Mouse (Mus musculus) heart, embryonic 10.5 days (tissue): ENCODE measurements around the gene Olfr1450. TPM values are rescaled to one million over a fixed set of nuclear protein-coding genes. Genes with fewer than 3 reads are reported as not detected.
"Not testable (repeated sequence)": the region's sequence is repeated elsewhere in the genome, so short reads cannot be mapped to it uniquely, and the experiment has no call there.

Experiments used
- DNase-seq: peaks from one replicate; pipeline ENCODE4 v3.0.0-alpha.2; 2017; ENCODE audit warnings: low spot score
- H3K27ac ChIP-seq: fragments of 300-500 bp; sonication (generic); 2 replicates; pipeline ENCODE4 v1.5.1; 2016; ENCODE audit warnings: mild to moderate bottlenecking
- H3K27me3 ChIP-seq: fragments of 300-500 bp; sonication (generic); 2 replicates; pipeline ENCODE4 v1.6.1; 2016; ENCODE audit warnings: mild to moderate bottlenecking; ENCODE audit not compliant: poor library complexity, insufficient read depth, severe bottlenecking
- H3K36me3 ChIP-seq: fragments of 300-500 bp; sonication (generic); 2 replicates; pipeline ENCODE4 v1.6.1; 2016; ENCODE audit warnings: mild to moderate bottlenecking, moderate library complexity
- H3K4me1 ChIP-seq: fragments of 300-500 bp; sonication (generic); 2 replicates; pipeline ENCODE4 v1.6.1; 2016; ENCODE audit warnings: mild to moderate bottlenecking
- H3K4me3 ChIP-seq: fragments of 300-500 bp; sonication (generic); 2 replicates; pipeline ENCODE4 v1.5.1; 2016; ENCODE audit warnings: mild to moderate bottlenecking, moderate library complexity
- H3K9me3 ChIP-seq: fragments of 300-500 bp; sonication (generic); 2 replicates; pipeline ENCODE4 v1.6.1; 2016; ENCODE audit warnings: mild to moderate bottlenecking, moderate library complexity
- WGBS: fragments of 180-500 bp; shearing (Covaris S2); methylation state at CpG from one replicate; pipeline ENCODE4 v1.1.7; 2016; 5-methylcytosine and 5-hydroxymethylcytosine counted together
- polyA plus RNA-seq: library from polyadenylated mRNA; unstranded; fragments of >200 nt; fragmentation: Nextera tagmentation; extraction: Ambion mirVana; gene quantifications from 2 replicates; pipeline ENCODE4 v1.2.1, GENCODE M21; 2016

The Olfr1450 gene
- polyA plus RNA-seq = not detected in 2 replicates

GRCm38 (mm10) chr19:12949958-12950357 is at the start of gene Olfr1450:
Gene Olfr1450 (plus strand): TSS chr19:12950258.
- no peak for DNase-seq
- Histone ChIP-seq H3K27ac (no peak within 1 kb of the TSS), H3K36me3 (no peaks in the 10 kb centered on the region), H3K9me3 (peaks cover 7% of the 10 kb centered on the region), H3K4me1 (no peaks in the 10 kb centered on the region), H3K27me3 (no peaks in the 10 kb centered on the region), H3K4me3 (no peak within 1 kb of the TSS)
- WGBS = 87% methylated on average over 1 of the region's 1 CpGs

DNA sequence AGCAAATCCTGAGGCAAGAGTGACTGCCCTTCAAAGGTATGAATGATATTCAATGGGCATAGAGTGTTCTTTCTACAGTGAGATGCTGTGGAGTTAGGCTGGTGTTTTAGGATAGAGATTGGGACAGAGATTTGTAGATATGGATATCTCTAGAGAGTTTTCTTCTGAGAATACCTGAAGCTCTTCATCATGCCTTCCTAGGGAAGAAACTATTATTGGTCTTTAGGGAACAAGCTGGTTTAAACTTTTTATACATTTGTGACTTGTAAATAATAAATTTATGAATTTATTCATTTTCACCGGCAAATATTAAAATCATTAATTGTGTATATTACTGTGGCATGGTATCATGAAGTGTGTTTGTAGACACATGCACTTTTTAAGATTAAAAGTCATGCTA is 46.4 kb upstream of the Olfr1450 start, which contains the start of gene Olfr1447:
Olfr1447 (minus strand) TSS at position 101 of the 400 bp plus-strand sequence.
- Histone ChIP-seq H3K4me1 (no peaks in the 10 kb centered on the region), H3K9me3 (no peaks in the 10 kb centered on the region), H3K27me3 (no peaks in the 10 kb centered on the region), H3K27ac (no peak within 1 kb of the TSS), H3K36me3 (no peaks in the 10 kb centered on the region), H3K4me3 (no peak within 1 kb of the TSS)
- no peak for DNase-seq
- 77% methylated on average over 1 of the region's 1 CpGs for WGBS

DNA sequence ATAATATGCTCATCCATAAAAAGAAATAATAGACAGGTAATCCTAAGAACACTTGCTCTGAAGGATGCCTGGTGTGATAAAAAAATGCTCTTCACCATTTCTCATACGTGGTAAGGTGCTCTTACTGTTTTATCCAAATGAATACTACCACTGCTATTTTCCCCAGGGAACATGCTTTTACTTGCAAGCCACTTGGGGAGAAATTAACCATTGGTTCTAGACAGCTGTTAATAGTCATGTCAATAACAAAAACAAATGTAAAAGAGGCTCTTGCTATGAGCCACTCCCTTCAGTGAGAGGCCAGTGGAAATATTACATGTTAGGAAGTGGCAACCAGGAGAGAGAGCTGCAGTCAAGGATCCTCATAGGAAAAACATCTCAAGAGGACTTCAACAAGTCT is 25.7 kb upstream of the Olfr1450 start, which contains the start of gene Olfr1448:
Olfr1448 (minus strand) TSS at position 101 of the 400 bp plus-strand sequence.
- Histone ChIP-seq H3K4me3 (no peak within 1 kb of the TSS), H3K4me1 (no peaks in the 10 kb centered on the region), H3K9me3 (no peaks in the 10 kb centered on the region; the same call in 1 of the 2 replicates), H3K27me3 (no peaks in the 10 kb centered on the region), H3K36me3 (no peaks in the 10 kb centered on the region), H3K27ac (no peak within 1 kb of the TSS)
- WGBS = 75% methylated on average over 1 of the region's 1 CpGs
- no peak for DNase-seq

GRCm38 (mm10) chr19:12930540-12930939 is 19.5 kb upstream of the Olfr1450 start, which contains the start of gene Olfr1449:
Gene Olfr1449 (plus strand): TSS chr19:12930840.
- Histone ChIP-seq H3K4me1 (no peaks in the 10 kb centered on the region), H3K27me3 (no peaks in the 10 kb centered on the region), H3K27ac (no peak within 1 kb of the TSS), H3K36me3 (no peaks in the 10 kb centered on the region), H3K4me3 (no peak within 1 kb of the TSS), H3K9me3 (no peaks in the 10 kb centered on the region)
- no peak for DNase-seq

DNA sequence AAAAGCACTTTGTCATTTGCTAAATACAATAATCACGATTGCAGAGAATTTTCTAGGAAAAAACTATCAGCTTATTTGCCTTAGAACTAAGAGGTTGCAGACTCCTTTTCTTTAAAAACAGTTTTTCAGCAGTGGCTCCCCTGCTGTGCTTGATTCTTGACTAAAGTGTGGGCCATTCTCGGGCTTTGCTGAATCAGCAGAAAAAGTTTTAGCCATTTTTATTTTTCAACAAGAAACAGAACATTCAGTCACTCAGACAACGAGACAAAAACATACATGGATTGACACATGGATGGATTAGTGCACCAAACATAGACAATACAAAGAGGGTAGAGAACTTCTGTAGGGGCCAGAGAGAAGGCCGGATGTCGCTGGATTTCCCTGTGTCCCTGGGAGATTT is 20.0 kb downstream of the Olfr1450 start:
- not testable (repeated sequence) for H3K27me3 ChIP-seq, DNase-seq, H3K4me1 ChIP-seq, H3K9me3 ChIP-seq, H3K36me3 ChIP-seq, H3K27ac ChIP-seq, H3K4me3 ChIP-seq
- 79% methylated on average over 5 of the region's 5 CpGs for whole genome bisulfite sequencing

GRCm38 (mm10) chr19:12992316-12992715 is 42.3 kb downstream of the Olfr1450 start:
- WGBS = 88% methylated on average over 4 of the region's 4 CpGs

GRCm38 (mm10) chr19:12994714-12995113 is 44.7 kb downstream of the Olfr1450 start, which contains the start of gene Olfr1451:
Gene Olfr1451 (plus strand): TSS chr19:12995014.
- 65% methylated on average over 2 of the region's 2 CpGs for WGBS
- no peak for DNase-seq
- H3K27me3 ChIP-seq = no peaks in the 10 kb centered on the region
- H3K27ac ChIP-seq = no peak within 1 kb of the TSS
- no peaks in the 10 kb centered on the region for H3K36me3 ChIP-seq
- H3K4me1 ChIP-seq = no peaks in the 10 kb centered on the region
- H3K9me3 ChIP-seq = peaks cover 10% of the 10 kb centered on the region
- H3K4me3 ChIP-seq = no peak within 1 kb of the TSS

More at GRCm38 (mm10) chr19:12992316-12992715, 42.3 kb downstream of the Olfr1450 start:
- not testable (repeated sequence) for H3K27ac ChIP-seq, H3K4me3 ChIP-seq, H3K9me3 ChIP-seq, DNase-seq, H3K27me3 ChIP-seq, H3K4me1 ChIP-seq, H3K36me3 ChIP-seq

Other genes with a start within 250 kb of the Olfr1450 start
- gene Cntf, start 184.6 kb upstream of the Olfr1450 start, polyA plus RNA-seq = 0.70 and 1.1 TPM in 2 replicates
- 11.5 and 13.4 TPM in 2 replicates for gene Zfp91, start 154.1 kb upstream of the Olfr1450 start, polyA plus RNA-seq
- 0.46 and 0.54 TPM in 2 replicates for gene Lpxn, start 154.1 kb upstream of the Olfr1450 start, polyA plus RNA-seq
- not detected in 2 replicates for gene Gm5244, start 103.6 kb upstream of the Olfr1450 start, polyA plus RNA-seq
- gene Olfr1444, start 93.0 kb upstream of the Olfr1450 start, polyA plus RNA-seq = not detected in 2 replicates
- not detected in 2 replicates for gene Olfr1445, start 66.4 kb upstream of the Olfr1450 start, polyA plus RNA-seq
- gene Olfr1446, start 56.7 kb upstream of the Olfr1450 start, polyA plus RNA-seq = not detected in 2 replicates
- not detected in 2 replicates for gene Olfr1447, start 46.5 kb upstream of the Olfr1450 start, polyA plus RNA-seq
- not detected in 2 replicates for gene Olfr1448, start 25.8 kb upstream of the Olfr1450 start, polyA plus RNA-seq
- not detected in 2 replicates for gene Olfr1449, start 19.4 kb upstream of the Olfr1450 start, polyA plus RNA-seq
- gene Olfr1451, start 44.8 kb downstream of the Olfr1450 start, polyA plus RNA-seq = not detected in 2 replicates
- not detected in 2 replicates for gene Olfr1453, start 78.1 kb downstream of the Olfr1450 start, polyA plus RNA-seq
- not detected in 2 replicates for gene Olfr1454, start 110.4 kb downstream of the Olfr1450 start, polyA plus RNA-seq
- not detected in 2 replicates for gene Olfr1457, start 147.6 kb downstream of the Olfr1450 start, polyA plus RNA-seq
- gene Olfr1458, start 156.5 kb downstream of the Olfr1450 start, polyA plus RNA-seq = not detected in 2 replicates
- not detected in 2 replicates for gene Olfr1459, start 199.3 kb downstream of the Olfr1450 start, polyA plus RNA-seq
- gene Olfr1461, start 212.7 kb downstream of the Olfr1450 start, polyA plus RNA-seq = not detected in 2 replicates
- gene Olfr1462, start 235.5 kb downstream of the Olfr1450 start, polyA plus RNA-seq = not detected in 2 replicates